Mouse (Mus musculus) liver, embryonic 14.5 days (tissue): ENCODE data around the gene Anks1.

ENCODE experiments used
- CTCF ChIP-seq: IDR thresholded peaks from 2 replicates; pipeline ENCODE4 v1.5.1; 2016; ENCODE audit warnings: antibody characterized with exemption, low read depth, control low read depth
- EP300 ChIP-seq: IDR thresholded peaks from 2 replicates; pipeline ENCODE4 v1.6.1; 2016; ENCODE audit warnings: antibody characterized with exemption, low read depth

DNA sequence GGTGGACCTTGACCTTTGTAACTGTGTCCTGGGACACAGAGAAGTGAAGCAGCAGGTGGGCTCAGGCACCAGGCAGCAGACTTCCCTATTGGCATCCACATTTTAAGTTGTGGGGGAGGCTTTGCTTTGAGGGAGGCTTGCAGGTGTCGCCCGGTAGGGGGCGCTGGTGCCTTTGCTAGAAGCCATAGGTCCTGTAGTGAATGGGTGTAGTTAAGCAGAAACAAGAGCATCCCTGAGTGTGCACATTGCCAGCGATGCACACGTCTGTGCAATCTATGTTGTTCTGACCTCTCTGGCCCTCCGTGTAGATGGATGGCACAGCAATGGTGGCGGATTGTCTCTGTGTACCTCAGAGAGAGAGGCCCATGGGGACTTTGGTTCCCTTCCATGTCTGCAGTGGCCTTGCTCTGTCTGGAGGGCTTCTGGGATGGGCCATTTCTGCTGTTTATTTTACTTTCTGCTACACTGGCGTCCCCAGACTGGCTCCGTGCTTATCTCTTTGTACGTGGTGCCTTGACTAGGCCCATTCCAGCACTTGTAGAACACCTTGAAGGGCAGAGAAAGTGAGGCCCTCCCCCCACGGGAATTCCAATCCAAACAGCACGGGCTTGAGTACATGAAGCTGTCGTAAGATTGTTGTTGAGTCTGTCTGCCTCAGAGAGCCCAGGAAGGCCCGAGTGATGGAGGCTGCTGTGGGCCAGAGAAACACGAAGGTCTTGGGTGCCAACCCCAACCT is 80.9 kb downstream of the Anks1 start:
- TF ChIP-seq CTCF (peak; percentile 96), EP300 (no peak)
